Comparison of ENCODE assay signal across 30 mouse cellular contexts in the genomic region with DNA sequence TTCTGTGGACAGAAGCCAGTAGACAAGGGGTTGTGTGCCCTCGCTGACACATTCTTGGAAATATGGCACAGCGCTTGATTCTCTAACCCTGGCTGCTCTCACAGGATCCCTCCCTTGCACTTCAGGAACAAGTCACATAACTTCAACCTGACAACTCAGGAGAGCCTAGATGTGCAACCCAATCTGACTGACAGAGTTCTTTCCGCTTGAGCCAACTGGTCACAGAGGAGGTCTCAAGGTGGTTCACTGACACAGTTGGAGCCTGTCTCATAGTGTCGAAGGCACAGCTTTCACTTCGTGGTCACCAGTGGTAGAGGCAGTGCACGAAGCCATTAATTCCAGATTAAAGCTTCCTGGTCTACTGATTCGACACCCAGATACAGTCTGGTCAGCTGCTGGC. TPM values are rescaled to one million over a fixed set of nuclear protein-coding genes. Genes with fewer than 3 reads are reported as not detected.
"Had no signal": no experiment of that assay in that cellular context is flagged by ENCODE, and none has a peak within 500 bp of the region (broad histone marks: within the 10 kb centered on the region; RNA-seq: fewer than 3 reads in every experiment).

No protein-coding gene starts in this region.

- H3K27ac ChIP-seq: left cerebral cortex, adult 2 months; limb, embryonic 12.5 days; limb, embryonic 15.5 days; liver, embryonic 14.5 days; stomach, embryonic 15.5 days had no signal

- H3K4me3 ChIP-seq: left cerebral cortex, adult 2 months; limb, embryonic 12.5 days; limb, embryonic 15.5 days; stomach, embryonic 15.5 days had no signal

- H3K27me3 ChIP-seq: limb, embryonic 12.5 days; limb, embryonic 15.5 days; stomach, embryonic 15.5 days had no signal

- DNase-seq: kidney, adult 8-10 months; layer of hippocampus, postnatal 36 days; liver, postnatal 0 days; lung, embryonic 14.5 days; lung, postnatal 36 days; midbrain, embryonic 14.5 days; thymus, postnatal 25 days had no signal

- H3K36me3 ChIP-seq: limb, embryonic 12.5 days; limb, embryonic 15.5 days; stomach, embryonic 15.5 days had no signal

- H3K4me1 ChIP-seq: limb, embryonic 12.5 days; limb, embryonic 15.5 days; stomach, embryonic 15.5 days had no signal

RNA-seq across cellular contexts. Expression of a gene that starts 12.5 kb away (rescaled TPM):
- total RNA-seq: layer of hippocampus, postnatal 10 days; layer of hippocampus, postnatal 36 days; left cerebral cortex, adult 2 months; left cerebral cortex, postnatal 10 days; left cerebral cortex, postnatal 36 days; megakaryocyte progenitor cell, adult 5-6 weeks; megakaryocyte-erythroid progenitor cell, adult 5-6 weeks; midbrain, postnatal 0 days had no signal
- polyA plus RNA-seq: intestine, embryonic 14.5 days; intestine, postnatal 0 days; kidney, embryonic 16.5 days; limb, embryonic 12.5 days; limb, embryonic 15.5 days; liver, embryonic 11.5 days; liver, embryonic 14.5 days; liver, postnatal 0 days; lung, embryonic 14.5 days; lung, postnatal 0 days; midbrain, embryonic 11.5 days; midbrain, embryonic 14.5 days; midbrain, postnatal 0 days; neural tube, embryonic 11.5 days; neural tube, embryonic 14.5 days; small intestine, adult 2 months; spleen, adult 2 months; stomach, embryonic 15.5 days; thymus, postnatal 0 days had no signal

RNA-seq across cellular contexts. Expression of a gene that starts 20.2 kb away (rescaled TPM):
- total RNA-seq: layer of hippocampus, adult 8-10 months; layer of hippocampus, postnatal 10 days; layer of hippocampus, postnatal 36 days; left cerebral cortex, adult 2 months; left cerebral cortex, postnatal 10 days; left cerebral cortex, postnatal 36 days; megakaryocyte progenitor cell, adult 5-6 weeks; megakaryocyte-erythroid progenitor cell, adult 5-6 weeks; midbrain, postnatal 0 days had no signal
- polyA plus RNA-seq: intestine, embryonic 14.5 days; intestine, postnatal 0 days; kidney, embryonic 16.5 days; limb, embryonic 12.5 days; limb, embryonic 15.5 days; liver, embryonic 11.5 days; liver, embryonic 14.5 days; liver, postnatal 0 days; lung, embryonic 14.5 days; lung, postnatal 0 days; midbrain, embryonic 11.5 days; midbrain, embryonic 14.5 days; midbrain, postnatal 0 days; neural tube, embryonic 11.5 days; neural tube, embryonic 14.5 days; small intestine, adult 2 months; spleen, adult 2 months; stomach, embryonic 15.5 days; thymus, postnatal 0 days had no signal

RNA-seq across cellular contexts. Expression of a gene that starts 24.3 kb away (rescaled TPM):
- total RNA-seq: layer of hippocampus, adult 8-10 months; layer of hippocampus, postnatal 10 days; layer of hippocampus, postnatal 36 days; left cerebral cortex, adult 2 months; left cerebral cortex, postnatal 10 days; left cerebral cortex, postnatal 36 days; megakaryocyte progenitor cell, adult 5-6 weeks; megakaryocyte-erythroid progenitor cell, adult 5-6 weeks had no signal
- polyA plus RNA-seq: intestine, embryonic 14.5 days; intestine, postnatal 0 days; kidney, embryonic 16.5 days; limb, embryonic 12.5 days; limb, embryonic 15.5 days; liver, embryonic 11.5 days; liver, embryonic 14.5 days; liver, postnatal 0 days; lung, embryonic 14.5 days; lung, postnatal 0 days; midbrain, embryonic 11.5 days; midbrain, embryonic 14.5 days; midbrain, postnatal 0 days; neural tube, embryonic 11.5 days; neural tube, embryonic 14.5 days; small intestine, adult 2 months; spleen, adult 2 months; stomach, embryonic 15.5 days; thymus, postnatal 0 days had no signal
